Mouse (Mus musculus) right cerebral cortex, postnatal 4 days (tissue): ENCODE measurements around the gene Eya4.
A peak's percentile ranks its signal among the peaks of the same experiment; 100 is the strongest.

ENCODE experiments used
- DNase-seq: peaks from one replicate; pipeline ENCODE4 v3.0.0-alpha.2; 2022

The Eya4 gene

DNA sequence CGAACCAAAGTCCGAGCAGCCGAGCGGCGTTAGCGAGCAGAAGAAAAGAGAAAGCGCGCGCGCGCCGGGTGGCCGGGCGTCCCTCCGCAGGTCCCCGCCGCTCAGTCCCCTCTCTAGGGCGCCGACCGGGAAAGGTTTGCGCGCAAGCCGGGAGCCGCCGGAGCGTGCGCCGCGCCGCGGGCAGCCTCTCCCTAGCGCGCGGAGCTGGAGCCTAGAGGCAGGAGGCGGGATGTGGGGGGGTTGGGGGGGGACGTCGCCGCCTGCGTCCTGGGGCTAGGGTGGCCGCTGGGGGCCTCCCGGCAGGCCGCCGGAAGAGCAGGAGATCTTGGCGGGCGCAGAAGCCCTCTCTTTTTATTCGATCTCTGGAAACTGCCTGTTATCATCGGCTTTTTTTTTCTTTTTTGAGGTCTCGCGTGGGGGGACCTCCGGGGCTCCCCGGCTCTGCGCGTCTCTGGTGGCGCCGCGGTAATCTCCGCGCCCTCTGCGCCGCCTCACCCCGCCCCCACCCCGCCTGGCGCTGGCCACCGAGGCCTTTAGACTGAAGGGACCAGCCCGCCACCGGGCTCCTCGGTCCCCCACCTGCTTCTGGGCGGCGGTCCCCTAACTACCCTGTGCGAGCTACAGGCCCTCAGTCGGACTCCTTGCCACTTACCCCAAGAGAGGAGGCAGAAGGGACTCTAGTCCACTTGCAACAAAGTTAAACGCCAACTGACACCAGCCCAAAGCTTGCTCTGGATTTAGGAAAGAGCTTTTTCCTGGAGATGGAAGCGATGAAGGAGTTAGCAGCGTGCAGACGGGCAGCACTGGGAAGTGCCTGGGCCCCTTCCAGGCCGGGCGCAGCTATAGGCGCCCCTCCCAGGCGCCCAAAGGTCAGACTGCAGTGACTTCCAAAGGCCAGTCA, at the start of gene Eya4:
Gene Eya4 (minus strand): TSS at position 776 of the 901 bp plus-strand sequence.
- peak; percentile 64 for DNase-seq

GRCm38 (mm10) chr10:23395399-23395798, 44.8 kb upstream of the Eya4 start:
- no peak for DNase-seq

DNA sequence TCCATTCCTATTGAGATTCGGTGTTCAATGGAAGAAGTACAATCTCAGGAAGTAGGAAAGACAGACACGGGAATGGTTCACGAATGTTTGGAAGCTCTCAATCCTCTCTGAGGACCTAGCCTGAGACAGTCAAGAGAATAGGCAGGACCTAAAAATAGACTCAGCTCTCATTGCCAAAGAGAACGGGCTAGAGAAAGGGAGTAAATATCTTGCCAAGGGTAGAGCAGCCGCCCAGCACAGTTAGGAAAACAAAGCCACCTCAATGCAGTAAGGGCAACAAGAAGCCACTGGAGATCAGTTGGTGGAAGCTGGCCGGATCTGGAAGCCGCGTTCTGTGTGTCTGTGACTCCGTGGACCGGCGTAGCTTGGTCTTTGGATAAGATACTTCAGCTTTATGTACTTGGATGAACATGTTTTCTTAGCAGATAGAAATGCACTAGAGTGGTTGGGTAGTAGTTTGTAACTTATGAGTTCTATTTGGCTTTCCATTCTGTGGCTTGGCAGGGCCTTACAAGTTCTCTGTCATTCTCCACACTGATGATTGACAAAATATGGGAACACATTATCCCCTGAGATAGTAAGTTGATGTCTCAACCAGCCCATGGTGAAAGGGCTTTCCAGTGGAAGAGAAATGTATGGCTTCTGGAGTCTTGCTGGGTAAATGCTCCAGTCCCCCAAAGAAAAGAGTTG, 44.1 kb upstream of the Eya4 start:
- no peak for DNase-seq

DNA sequence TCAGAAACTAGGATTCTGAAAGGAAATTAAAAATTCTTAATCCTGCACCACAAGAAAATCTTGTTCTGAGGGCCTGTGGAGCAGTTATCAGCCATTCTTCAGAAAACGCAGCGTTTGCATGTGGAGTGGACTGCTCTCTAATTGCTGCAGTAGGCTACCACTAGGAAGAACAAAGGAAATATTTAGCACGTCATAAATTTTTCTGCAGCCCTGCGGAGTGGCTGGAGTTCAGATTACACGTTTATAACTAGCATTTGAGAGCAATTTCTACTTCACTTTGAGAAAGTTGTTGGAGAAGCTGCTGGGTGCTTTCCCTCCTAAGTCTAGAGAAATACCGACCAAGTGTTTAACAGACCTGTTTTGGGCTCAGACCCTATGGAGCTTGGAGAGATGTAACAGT, 43.6 kb upstream of the Eya4 start:
- DNase-seq = no peak

GRCm38 (mm10) chr10:23363866-23364265, 13.3 kb upstream of the Eya4 start:
- DNase-seq = no peak

- peak; percentile 10 for DNase-seq
These were observed 1.1 kb downstream of the Eya4 start for GRCm38 (mm10) chr10:23349392-23350010.

DNA sequence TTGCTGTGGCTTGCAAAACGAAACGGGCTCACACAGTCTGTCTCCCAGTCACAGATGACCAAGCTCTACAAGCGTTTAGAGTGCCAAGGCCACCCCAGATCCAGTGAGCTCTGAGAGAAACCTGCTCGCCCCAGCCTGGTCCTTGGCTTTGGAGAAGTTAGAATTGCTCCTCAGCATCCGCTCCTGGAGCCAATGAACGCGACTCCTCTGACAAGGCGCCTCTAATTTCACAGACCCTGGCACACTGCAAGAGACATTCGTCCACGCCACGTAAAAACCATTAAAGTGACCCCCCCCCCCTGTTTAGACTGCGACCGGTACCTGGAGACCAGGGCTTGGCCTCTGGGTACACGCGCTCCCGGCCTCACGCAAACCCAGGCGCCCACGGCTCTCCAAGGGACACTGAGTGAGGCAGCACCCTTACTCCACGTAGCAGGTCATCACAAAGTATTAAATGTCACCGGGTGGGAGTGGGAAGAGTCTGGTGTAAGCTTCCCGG, 1.6 kb downstream of the Eya4 start:
- peak; percentile 7 for DNase-seq

DNA sequence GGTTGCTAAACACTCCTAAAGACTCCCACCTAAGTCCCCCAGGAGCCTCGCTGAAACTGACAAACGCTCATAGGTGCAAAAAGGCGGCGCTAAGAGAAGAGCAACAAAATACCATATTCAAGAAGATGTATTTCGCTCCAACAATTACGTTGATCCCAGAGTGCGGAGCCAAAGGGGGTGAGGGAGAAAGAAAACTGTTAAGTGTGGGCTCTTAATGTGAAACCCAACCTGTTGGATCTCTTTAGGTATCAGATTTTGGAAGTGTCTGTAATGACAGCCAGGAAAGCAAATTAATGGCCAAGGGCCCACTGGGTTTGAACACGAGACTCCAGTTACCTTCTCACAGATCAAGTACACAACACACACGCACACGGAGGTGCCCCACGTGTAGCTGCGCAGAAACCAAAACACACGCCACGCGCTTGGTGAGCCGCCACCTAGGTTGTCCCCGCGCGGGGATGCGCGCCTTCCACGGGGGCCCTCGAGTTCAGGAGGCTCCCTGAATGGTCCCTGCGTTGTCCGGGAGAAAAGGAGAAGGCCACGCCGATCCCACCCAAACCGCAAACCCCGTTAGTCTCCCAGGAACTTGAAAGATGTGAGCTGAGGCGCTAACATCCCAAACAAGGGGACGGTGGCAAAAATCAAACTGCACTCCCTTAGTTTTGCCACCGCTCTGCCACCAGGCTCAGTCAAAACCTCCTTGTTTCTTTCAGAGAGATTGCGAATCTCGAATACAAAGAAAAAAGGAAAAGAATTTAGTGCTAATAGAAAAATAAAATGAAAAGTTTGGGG, 2.3 kb downstream of the Eya4 start:
- DNase-seq = peak; percentile 19

GRCm38 (mm10) chr10:23337250-23337649, 13.3 kb downstream of the Eya4 start:
- no peak for DNase-seq

- DNase-seq = no peak
These were observed 17.8 kb downstream of the Eya4 start for GRCm38 (mm10) chr10:23332768-23333167.

DNA sequence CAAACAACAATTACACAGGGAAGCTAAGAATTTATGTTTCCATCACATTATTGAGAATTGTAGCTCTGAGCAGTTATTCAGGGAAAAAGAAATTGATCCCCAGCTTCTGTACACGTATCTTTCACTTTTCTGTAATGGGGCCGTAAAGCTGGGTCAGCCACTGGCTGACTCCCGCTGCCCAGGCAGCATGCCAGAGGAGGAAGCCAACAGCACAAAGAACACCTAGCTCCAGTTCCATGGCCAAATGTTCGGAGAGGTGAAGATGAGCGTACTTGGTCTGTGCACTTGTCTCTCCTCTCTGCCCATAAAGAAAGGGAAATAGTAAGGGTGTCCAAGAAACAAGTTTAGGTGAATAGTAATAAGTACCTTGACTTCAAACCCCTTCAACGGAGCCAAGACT, 22.9 kb downstream of the Eya4 start:
- no peak for DNase-seq

GRCm38 (mm10) chr10:23322275-23322674, 28.3 kb downstream of the Eya4 start:
- DNase-seq = no peak

DNA sequence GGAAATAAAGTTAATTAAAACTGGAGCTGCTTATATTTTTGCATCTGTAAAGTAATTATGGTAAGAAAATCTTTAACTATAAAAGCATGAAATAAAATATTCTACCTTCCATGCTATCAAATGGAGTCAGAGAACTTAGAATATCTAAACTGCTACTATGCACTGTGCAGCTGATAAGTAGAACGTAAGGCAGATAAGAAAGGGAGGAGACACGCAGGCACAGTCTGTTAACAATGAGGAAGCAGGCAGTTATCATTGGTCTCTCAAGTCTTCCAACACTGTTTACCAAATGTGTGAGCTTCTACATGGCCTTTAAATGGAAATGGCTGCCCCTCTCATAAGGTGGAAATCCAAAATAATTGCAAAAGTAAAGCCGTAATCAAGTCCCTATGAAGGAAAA, 55.0 kb downstream of the Eya4 start:
- DNase-seq = no peak

DNA sequence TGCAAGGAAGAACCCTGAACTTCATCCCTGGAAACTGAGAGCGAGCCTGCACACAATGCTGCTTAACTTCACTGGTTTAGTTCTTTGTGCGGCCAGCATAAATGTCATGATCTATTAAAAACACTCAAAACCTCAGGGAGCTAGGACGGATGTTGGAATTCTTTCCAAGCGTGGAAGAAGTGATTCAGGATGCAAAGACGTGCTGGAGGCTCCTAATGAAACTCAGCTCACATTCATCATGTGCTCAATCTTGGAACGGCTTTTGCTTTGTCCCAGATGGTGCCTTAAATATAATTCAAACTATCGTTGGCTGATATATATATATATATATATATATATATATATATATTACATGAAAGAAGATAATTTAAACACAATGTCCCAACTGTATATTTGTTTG, 58.1 kb downstream of the Eya4 start:
- DNase-seq = no peak

GRCm38 (mm10) chr10:23277371-23277770, 73.2 kb downstream of the Eya4 start:
- no peak for DNase-seq

DNA sequence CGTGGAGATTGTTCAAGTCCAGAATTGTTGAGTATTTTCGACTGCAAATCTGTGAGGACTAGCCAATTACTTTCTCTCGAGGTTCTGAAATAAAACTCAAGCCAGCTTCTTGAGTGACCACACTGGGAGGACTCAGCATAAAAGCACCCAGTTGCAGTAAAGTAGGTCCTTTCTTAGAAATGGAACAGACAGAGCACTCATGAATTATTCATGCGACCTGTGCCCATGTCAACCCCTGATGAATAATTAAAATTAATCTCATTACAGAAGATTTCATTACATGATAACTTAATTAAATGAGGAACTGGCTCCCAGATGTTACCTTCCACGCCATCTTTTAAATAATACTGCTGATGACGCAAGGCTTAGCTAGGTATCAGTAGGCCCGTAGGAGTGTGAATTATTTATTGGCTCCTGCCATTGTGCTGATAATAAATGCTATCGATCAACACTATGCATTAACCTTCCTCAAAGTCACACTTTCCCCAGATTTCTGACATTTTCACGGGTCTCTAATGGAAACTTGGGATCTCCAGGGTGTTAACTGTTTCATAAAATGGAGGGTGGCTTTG, 79.5 kb downstream of the Eya4 start:
- DNase-seq = no peak

DNA sequence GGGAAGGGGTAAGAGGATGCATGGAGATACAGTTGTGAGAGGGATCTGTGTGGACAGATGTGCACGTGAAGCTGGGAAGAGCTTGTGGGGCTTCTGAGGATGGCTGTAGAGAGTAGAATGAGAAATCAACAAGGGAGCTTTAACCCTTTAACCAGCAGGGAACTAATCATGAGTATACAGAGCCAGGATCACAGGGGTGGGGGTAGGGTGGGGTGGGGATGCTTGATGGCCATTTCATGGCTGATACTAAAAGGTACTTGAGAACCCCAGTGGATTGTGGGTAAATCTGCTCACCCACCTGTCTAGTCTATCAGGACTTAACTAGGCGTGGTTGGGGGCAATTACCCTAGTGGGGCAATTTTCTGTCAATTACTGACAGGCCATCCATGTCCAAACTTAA, 80.1 kb downstream of the Eya4 start:
- DNase-seq = no peak

- DNase-seq = no peak
These were observed 98.4 kb downstream of the Eya4 start for GRCm38 (mm10) chr10:23252180-23252579.

GRCm38 (mm10) chr10:23246485-23246884, 104.1 kb downstream of the Eya4 start:
- no peak for DNase-seq

GRCm38 (mm10) chr10:23236918-23237317, 113.7 kb downstream of the Eya4 start:
- DNase-seq = no peak

DNA sequence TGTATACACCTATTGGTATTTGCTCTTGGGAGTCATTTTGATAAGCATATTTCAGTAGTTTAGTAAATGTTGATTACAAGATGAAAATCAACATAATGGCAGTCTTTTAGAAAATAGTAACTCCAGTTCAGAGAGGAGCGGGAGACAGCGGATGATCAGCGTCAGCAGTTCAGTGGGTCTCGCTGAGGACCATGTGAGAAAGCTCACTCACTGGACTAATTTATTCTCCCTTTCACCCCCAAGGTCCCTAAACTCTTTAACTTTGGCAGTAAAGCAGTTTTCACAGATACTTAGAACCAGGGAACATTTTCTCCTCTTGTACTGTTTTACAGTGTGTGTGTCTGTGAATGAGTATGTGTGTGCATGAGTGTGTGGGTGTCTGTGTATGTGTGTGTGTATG, 115.2 kb downstream of the Eya4 start:
- no peak for DNase-seq

DNA sequence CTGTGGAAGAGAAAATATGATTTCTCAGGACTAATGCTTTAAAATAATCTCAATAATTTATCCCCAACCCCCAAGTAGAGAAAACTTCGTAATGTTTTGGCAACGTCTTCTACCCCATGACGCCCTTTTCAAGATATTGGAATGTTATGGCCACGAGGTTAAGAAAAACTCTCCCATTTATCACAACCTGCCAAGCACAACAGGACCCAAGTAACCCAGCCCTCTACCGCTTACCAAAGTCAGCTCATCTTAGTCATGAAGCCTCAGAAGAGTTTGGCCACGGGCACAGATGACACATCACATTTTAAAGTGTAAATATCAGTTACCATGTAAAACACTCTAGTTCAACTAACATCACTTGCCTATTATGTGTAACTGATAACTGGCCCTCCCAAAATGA, 117.2 kb downstream of the Eya4 start:
- DNase-seq = no peak
